Mouse (Mus musculus) intestine, postnatal 0 days (tissue): ENCODE data around the gene Gm13278. TPM values are rescaled to one million over a fixed set of nuclear protein-coding genes. Genes with fewer than 3 reads are reported as not detected.

Experiments
- ATAC-seq: fragments of 200-750 bp; cut with Nextera tagmentation; 2 replicates; pipeline ENCODE4 v1.8.0; 2017; ENCODE audit warnings: mild to moderate bottlenecking, moderate TSS enrichment, moderate library complexity
- H3K27ac ChIP-seq: fragments of 300-500 bp; sonication (generic); 2 replicates; pipeline ENCODE4 v1.5.1; 2014; ENCODE audit warnings: mild to moderate bottlenecking, low read depth, low read length, moderate library complexity
- H3K27me3 ChIP-seq: fragments of 300-500 bp; sonication (generic); replicated peaks from 2 replicates; pipeline ENCODE4 v1.6.1; 2014; ENCODE audit warnings: low read length, mixed read lengths; ENCODE audit not compliant: control insufficient read depth, insufficient read depth
- H3K36me3 ChIP-seq: fragments of 300-500 bp; sonication (generic); 2 replicates; pipeline ENCODE4 v1.6.1; 2014; ENCODE audit warnings: mild to moderate bottlenecking, moderate library complexity; ENCODE audit not compliant: control insufficient read depth, insufficient read depth
- H3K4me1 ChIP-seq: fragments of 300-500 bp; sonication (generic); replicated peaks from 2 replicates; pipeline ENCODE4 v1.6.1; 2014; ENCODE audit warnings: antibody characterized with exemption, low read length, mixed read lengths; ENCODE audit not compliant: control insufficient read depth, insufficient read depth
- H3K4me2 ChIP-seq: fragments of 300-500 bp; sonication (generic); replicated peaks from 2 replicates; pipeline ENCODE4 v1.6.1; 2014; ENCODE audit warnings: low read depth, mild to moderate bottlenecking, moderate library complexity
- H3K4me3 ChIP-seq: fragments of 300-500 bp; sonication (generic); 2 replicates; pipeline ENCODE4 v1.5.1; 2014; ENCODE audit warnings: low read depth, low read length
- H3K9ac ChIP-seq: fragments of 300-500 bp; sonication (generic); 2 replicates; pipeline ENCODE4 v1.6.1; 2014; ENCODE audit warnings: mild to moderate bottlenecking, low read depth, low read length
- H3K9me3 ChIP-seq: fragments of 300-500 bp; sonication (generic); 2 replicates; pipeline ENCODE4 v1.6.1; 2016; ENCODE audit warnings: mixed run types; ENCODE audit not compliant: control insufficient read depth
- CTCF ChIP-seq: sonication (generic); IDR thresholded peaks from 2 replicates; pipeline ENCODE4 v1.5.1; 2016; ENCODE audit warnings: low read depth, mild to moderate bottlenecking, control low read depth, antibody characterized with exemption, moderate library complexity
- WGBS: fragments of 180-500 bp; shearing (Covaris S2); extraction: QIAGEN DNeasy Blood & Tissue Kit; methylation state at CpG from one replicate; pipeline ENCODE4 v1.1.7; 2014; 5-methylcytosine and 5-hydroxymethylcytosine counted together
- polyA plus RNA-seq: library from polyadenylated mRNA; unstranded; fragments of >200 nt; fragmentation: Nextera tagmentation; extraction: Ambion mirVana; gene quantifications from 2 replicates; pipeline ENCODE4 v1.2.1, GENCODE M21; 2015

The Gm13278 gene
- polyA plus RNA-seq, 1 experiment from 2014 or later, result not detected

DNA sequence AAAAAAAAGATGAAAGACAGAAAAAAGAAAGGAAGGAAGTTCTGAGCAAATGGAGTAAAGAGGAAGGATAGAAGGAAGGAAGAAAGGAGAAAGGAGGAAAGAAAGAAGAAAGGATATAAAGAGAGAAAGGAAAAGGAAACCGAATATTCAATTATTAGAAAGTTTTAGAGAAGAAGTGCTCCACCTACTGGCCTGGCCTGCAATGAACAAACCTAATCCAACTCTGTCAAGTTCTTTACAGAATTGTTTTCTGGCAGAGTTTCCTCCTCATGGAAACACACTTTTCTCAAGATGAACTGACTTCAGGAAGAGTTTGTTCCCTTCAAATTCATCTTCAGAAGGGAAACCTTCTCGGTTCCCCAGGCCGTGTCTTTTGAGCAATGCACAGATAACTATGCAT, 47.5 kb downstream of the Gm13278 start:
- ATAC-seq, result no peak
- 37% methylated on average over 3 of the region's 3 CpGs for WGBS
- no peak overlapping the region for H3K4me2 ChIP-seq
- no peaks in the 10 kb centered on the region for H3K9me3 ChIP-seq
- H3K4me3 ChIP-seq, result no peak overlapping the region
- no peak overlapping the region for H3K9ac ChIP-seq
- H3K27me3 ChIP-seq, result no peaks in the 10 kb centered on the region; the same call in 1 of the 2 replicates
- H3K4me1 ChIP-seq, result no peaks in the 10 kb centered on the region
- peak; percentile 64 for TF ChIP-seq CTCF
- no peaks in the 10 kb centered on the region for H3K36me3 ChIP-seq
- no peak overlapping the region for H3K27ac ChIP-seq

DNA sequence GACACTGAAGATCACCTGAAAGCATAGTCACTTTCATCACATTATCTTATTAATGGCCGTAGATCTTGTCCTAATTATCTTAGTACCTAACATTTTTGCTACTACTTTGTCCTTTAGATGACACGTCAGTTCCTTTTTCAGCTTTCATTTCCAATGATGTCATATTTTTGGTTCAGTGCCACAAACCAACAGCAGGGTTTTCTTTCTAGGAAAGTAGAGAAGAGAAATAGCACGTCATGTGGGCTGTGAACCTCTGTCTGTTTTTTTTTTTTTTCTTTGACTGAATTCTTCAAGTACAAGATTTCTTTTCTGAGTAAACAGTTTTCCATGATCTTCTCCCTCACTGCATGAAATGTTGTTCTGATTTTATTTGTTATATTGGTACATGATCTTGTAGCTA, 48.7 kb downstream of the Gm13278 start:
- no peak overlapping the region for H3K4me3 ChIP-seq
- H3K27me3 ChIP-seq, result no peaks in the 10 kb centered on the region; the same call in 1 of the 2 replicates
- H3K27ac ChIP-seq, result no peak overlapping the region
- 70% methylated on average over 3 of the region's 3 CpGs for WGBS
- ATAC-seq, result no peak
- H3K4me2 ChIP-seq, result no peak overlapping the region
- H3K36me3 ChIP-seq, result no peaks in the 10 kb centered on the region
- TF ChIP-seq CTCF, result no peak
- no peak overlapping the region for H3K9ac ChIP-seq
- no peaks in the 10 kb centered on the region for H3K9me3 ChIP-seq
- no peaks in the 10 kb centered on the region for H3K4me1 ChIP-seq

DNA sequence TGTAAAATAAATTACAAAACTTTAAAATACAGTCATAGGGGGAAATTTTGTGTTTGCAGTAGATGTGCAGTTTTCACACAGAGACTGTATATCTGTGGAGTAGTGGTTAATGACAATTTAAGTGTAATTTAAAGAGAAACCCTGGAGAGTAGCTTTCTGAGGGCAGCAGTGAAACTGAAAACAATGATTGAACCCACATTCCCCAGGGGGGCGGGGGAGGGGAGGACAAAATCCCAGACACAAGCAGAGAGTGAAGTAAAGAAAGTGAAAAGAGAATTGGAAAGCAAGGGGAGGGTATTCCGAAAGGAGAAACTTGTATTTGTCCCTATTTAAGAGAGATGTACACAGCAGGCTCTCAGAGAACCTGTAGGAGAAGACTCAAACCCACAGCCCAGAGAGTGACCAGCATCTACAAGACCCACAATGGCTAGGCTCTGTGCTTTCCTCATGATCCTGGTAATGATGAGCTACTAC, 50.1 kb downstream of the Gm13278 start, which contains the start of gene Ifna4:
Ifna4 (plus strand) TSS at position 424 of the 474 bp plus-strand sequence.
- no peak for TF ChIP-seq CTCF
- H3K9ac ChIP-seq, result no peak within 1 kb of the TSS
- no peak for ATAC-seq
- H3K4me3 ChIP-seq, result no peak within 1 kb of the TSS
- H3K27me3 ChIP-seq, result no peaks in the 10 kb centered on the region; the same call in 1 of the 2 replicates
- H3K4me1 ChIP-seq, result no peaks in the 10 kb centered on the region
- WGBS, result 61% methylated on average over 2 of the region's 2 CpGs
- no peak within 1 kb of the TSS for H3K27ac ChIP-seq
- H3K9me3 ChIP-seq, result no peaks in the 10 kb centered on the region
- no peak within 1 kb of the TSS for H3K4me2 ChIP-seq
- no peaks in the 10 kb centered on the region for H3K36me3 ChIP-seq

Other genes with a start within 250 kb of the Gm13278 start
- gene Ifna15, start 233.3 kb upstream of the Gm13278 start, polyA plus RNA-seq, result not detected in 2 replicates
- gene Ifna14, start 219.8 kb upstream of the Gm13278 start, polyA plus RNA-seq, result not detected in 2 replicates
- not detected in 2 replicates for gene Ifna9, start 199.2 kb upstream of the Gm13278 start, polyA plus RNA-seq
- not detected in 2 replicates for gene Ifna12, start 188.2 kb upstream of the Gm13278 start, polyA plus RNA-seq
- gene C87499, start 157.1 kb upstream of the Gm13278 start, polyA plus RNA-seq, result not detected in 2 replicates
- gene Ifna13, start 147.1 kb upstream of the Gm13278 start, polyA plus RNA-seq, result not detected in 2 replicates
- gene Ifna16, start 114.6 kb upstream of the Gm13278 start, polyA plus RNA-seq, result not detected in 2 replicates
- not detected in 2 replicates for gene Ifna2, start 107.6 kb upstream of the Gm13278 start, polyA plus RNA-seq
- not detected in 2 replicates for gene Ifnab, start 100.2 kb upstream of the Gm13278 start, polyA plus RNA-seq
- 0.16 and 0.43 TPM in 2 replicates for gene Gm26566, start 69.7 kb upstream of the Gm13278 start, polyA plus RNA-seq
- 40.5 and 42.5 TPM in 2 replicates for gene Klhl9, start 69.1 kb upstream of the Gm13278 start, polyA plus RNA-seq
- gene Gm13271, start 36.7 kb upstream of the Gm13278 start, polyA plus RNA-seq, result not detected in 2 replicates
- gene Gm13283, start 31.4 kb upstream of the Gm13278 start, polyA plus RNA-seq, result 0.20 TPM in 1 of 2 replicates, not detected in the other
- gene Gm13290, start 17.7 kb upstream of the Gm13278 start, polyA plus RNA-seq, result 0.13 TPM in 1 of 2 replicates, not detected in the other
- gene Gm13289, start 14.6 kb upstream of the Gm13278 start, polyA plus RNA-seq, result not detected in 2 replicates
- not detected in 2 replicates for gene Gm13272, start 11.7 kb upstream of the Gm13278 start, polyA plus RNA-seq
- 0.18 TPM in 1 of 2 replicates, not detected in the other for gene Ifnz, start 9.4 kb upstream of the Gm13278 start, polyA plus RNA-seq
- gene Gm13276, start 5.8 kb upstream of the Gm13278 start, polyA plus RNA-seq, result not detected in 2 replicates
- not detected in 2 replicates for gene Gm13277, start 2.9 kb upstream of the Gm13278 start, polyA plus RNA-seq
- not detected in 2 replicates for gene Gm13275, start 2.9 kb downstream of the Gm13278 start, polyA plus RNA-seq
- gene Gm13279, start 5.8 kb downstream of the Gm13278 start, polyA plus RNA-seq, result not detected in 2 replicates
- 0.37 and 0.42 TPM in 2 replicates for gene Gm13285, start 8.1 kb downstream of the Gm13278 start, polyA plus RNA-seq
- gene Gm13287, start 11.7 kb downstream of the Gm13278 start, polyA plus RNA-seq, result not detected in 2 replicates
- not detected in 2 replicates for gene Gm13288, start 14.0 kb downstream of the Gm13278 start, polyA plus RNA-seq
- not detected in 2 replicates for gene Ifna7, start 24.7 kb downstream of the Gm13278 start, polyA plus RNA-seq
- not detected in 2 replicates for gene Ifna11, start 28.4 kb downstream of the Gm13278 start, polyA plus RNA-seq
- gene Ifna6, start 35.9 kb downstream of the Gm13278 start, polyA plus RNA-seq, result not detected in 2 replicates
- gene Ifna5, start 44.0 kb downstream of the Gm13278 start, polyA plus RNA-seq, result not detected in 2 replicates
- gene Ifna4, start 50.3 kb downstream of the Gm13278 start, polyA plus RNA-seq, result not detected in 2 replicates
- not detected in 2 replicates for gene Ifna1, start 58.5 kb downstream of the Gm13278 start, polyA plus RNA-seq
- gene Ifne, start 88.7 kb downstream of the Gm13278 start, polyA plus RNA-seq, result not detected in 2 replicates